Mouse (Mus musculus): ENCODE measurements around the gene Rnf5.

The Rnf5 gene

DNA sequence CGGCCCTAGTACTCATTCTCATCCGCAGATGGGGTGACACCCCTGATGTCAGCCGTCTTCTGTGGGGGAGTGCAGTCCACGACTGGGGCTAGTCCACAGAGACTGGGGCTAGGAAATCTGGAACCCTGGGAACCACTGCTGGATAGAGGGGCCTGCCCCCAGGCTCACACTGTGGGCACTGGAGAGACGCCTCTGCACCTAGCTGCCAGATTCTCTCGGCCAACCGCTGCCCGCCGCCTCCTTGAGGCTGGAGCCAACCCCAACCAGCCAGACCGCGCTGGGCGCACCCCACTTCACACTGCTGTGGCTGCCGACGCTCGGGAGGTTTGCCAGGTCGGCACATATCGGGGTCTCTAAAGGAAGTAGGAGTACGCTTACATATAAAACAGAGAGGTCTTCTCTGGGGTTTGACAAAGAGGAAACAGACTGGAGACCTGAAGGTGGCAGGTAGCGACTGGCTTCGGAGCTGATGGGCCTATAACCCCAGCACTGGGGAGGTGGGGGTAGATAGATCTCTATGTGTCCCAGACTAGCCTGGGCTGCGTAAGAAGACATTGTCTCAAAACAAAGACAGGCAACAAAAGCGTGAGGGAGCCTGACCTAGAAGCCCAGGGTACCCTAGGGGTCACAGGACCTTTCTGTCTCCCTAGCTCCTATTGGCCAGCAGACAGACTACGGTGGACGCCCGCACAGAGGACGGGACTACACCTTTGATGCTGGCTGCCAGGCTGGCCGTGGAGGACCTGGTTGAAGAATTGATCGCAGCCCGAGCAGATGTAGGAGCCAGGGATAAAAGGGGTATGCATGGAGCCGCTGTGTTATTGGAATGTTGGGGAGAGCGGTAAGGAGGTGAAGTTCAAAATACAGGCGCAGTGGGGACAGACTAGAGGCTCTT is 17.4 kb downstream of the Rnf5 start:
- peak; percentile 31 for DNase-seq (ENCODE audit: low read depth, low spot score)

DNA sequence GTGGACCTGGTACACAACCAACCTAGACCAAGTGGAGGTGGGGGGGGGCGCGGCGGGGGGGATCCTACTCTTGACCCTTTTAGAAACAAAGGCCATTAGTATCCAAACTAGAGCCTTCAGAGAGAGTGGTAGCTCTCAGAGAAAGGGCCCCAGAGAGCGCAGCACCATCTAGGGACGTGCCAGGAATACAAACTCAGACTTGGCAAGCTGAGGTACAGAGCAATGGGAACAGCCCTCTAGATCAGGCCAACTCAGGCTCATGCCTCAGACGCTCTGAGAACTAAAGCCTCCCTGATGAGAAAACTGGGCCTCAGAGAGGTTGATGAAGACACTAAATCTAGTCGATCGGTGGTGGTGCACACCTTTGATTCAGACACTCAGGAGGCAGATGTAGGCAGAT is 18.4 kb downstream of the Rnf5 start:
- no peak for DNase-seq (ENCODE audit: low read depth, low spot score)

DNA sequence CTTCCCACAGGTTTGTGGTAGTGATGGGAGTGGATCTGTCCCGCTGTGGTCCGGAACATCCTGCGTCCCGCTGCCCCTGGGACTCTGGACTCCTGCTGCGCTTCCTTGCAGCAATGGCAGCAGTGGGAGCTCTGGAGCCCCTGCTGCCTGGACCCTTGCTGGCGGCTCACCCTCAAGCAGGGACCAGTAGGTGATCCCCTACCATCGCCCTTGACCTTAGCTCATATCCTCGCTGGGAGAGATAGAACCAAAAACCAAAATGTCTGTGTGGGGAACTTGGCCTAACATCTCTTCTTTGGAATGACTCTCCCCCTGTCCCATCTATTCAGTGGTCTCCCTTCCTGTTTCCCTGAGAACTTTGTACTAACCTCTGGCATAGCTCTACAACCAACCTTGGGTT is 19.7 kb downstream of the Rnf5 start:
- no peak for DNase-seq (ENCODE audit: low read depth, low spot score)

DNA sequence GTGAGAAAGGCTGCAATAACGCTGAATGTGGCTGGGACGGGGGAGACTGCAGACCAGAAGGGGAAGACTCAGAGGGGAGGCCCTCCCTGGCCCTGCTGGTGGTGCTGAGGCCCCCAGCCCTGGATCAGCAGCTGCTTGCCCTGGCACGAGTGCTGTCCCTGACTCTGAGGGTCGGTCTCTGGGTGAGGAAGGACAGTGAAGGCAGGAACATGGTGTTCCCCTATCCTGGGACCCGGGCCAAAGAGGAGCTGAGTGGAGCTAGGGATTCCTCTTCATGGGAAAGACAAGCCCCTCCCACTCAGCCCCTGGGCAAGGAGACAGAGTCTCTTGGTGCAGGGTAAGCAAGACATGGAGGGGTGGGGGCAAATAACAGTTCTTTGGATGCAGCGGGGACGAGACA is 20.1 kb downstream of the Rnf5 start:
- no peak for DNase-seq (ENCODE audit: low read depth, low spot score)

DNA sequence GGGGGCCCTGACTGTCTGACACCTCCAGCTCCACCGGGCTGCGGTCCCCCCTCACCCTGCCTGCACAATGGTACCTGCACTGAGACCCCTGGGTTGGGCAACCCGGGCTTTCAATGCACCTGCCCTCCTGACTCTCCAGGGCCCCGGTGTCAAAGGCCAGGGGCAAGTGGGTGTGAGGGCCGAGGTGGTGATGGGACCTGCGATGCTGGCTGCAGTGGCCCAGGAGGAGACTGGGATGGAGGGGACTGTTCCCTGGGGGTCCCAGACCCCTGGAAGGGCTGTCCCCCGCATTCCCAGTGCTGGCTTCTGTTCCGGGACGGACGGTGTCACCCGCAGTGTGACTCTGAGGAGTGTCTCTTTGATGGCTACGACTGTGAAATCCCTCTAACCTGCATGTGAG is 21.0 kb downstream of the Rnf5 start:
- no peak for DNase-seq (ENCODE audit: low read depth, low spot score)

DNA sequence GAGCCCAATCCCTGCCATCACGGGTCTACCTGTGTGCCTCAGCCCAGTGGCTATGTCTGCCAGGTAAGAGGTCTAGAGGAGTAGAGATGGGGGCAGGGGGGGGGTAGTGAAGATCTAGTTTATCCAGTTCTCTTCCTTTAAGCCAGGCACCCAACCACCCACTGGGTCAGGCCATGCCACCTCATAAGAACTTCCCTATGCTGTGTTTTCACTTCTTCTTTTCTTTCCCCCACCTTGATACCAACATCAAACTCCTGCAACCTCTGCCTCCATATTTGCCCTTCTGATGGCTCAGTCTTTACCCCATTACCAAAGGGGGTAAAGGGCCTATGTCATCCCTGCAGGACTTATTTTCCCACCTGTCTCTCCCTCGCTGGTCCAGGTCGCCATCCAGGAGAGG is 25.4 kb downstream of the Rnf5 start:
- no peak for DNase-seq (ENCODE audit: low read depth, low spot score)

DNA sequence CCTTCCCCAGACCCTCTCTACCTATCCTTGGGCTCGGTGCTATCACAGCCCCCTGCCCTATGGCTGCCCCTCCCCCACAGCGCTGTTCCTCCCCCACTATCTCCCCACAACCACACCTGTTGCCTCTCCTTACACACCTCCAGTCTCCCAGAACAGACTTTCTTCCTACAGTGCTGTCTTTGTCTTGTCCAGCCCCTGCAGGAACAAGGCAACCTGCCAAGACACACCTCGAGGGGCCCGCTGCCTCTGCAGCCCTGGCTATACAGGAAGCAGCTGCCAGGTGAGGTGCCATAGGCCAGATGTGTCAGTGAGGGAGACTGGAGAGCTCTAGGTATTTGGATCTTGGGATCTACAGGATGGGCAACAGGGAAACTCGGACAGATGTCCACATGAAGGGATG is 26.9 kb downstream of the Rnf5 start:
- no peak for DNase-seq (ENCODE audit: low read depth, low spot score)

DNA sequence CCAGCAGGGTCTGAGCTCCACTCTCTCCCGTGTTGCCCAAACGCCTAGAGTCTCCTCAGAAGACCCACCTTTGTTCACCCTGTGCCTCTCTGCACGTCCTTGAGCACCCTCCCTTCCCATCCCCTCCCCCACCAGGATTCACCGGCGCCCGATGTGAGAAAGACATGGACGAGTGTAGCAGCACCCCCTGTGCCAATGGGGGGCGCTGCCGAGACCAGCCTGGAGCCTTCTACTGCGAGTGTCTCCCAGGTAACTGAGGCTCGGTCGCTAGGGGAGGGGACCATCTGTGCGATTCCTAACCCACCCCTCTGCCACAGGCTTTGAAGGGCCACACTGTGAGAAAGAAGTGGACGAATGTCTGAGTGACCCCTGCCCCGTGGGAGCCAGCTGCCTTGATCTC is 31.1 kb downstream of the Rnf5 start:
- DNase-seq (ENCODE audit: low read depth, low spot score), result peak; percentile 75

DNA sequence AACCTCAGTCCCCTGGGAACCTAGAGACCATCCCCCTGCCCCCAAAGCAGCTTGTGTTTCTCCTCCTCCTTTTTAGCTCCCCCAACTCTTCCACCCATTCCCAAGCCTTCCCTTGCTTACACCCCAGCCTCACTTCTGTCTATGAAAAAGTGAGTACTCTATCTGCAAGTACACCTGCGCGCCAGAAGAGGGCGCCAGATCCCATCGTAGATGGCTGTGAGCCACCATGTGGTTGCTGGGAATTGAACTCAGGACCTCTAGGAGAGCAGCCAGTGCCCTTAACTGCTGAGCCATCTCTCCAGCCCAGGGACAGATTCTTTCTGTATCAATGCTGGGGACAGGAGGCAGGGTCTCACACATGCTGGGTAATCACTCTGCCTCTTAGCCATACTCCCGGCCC is 31.6 kb downstream of the Rnf5 start:
- DNase-seq (ENCODE audit: low read depth, low spot score), result peak; percentile 52

DNA sequence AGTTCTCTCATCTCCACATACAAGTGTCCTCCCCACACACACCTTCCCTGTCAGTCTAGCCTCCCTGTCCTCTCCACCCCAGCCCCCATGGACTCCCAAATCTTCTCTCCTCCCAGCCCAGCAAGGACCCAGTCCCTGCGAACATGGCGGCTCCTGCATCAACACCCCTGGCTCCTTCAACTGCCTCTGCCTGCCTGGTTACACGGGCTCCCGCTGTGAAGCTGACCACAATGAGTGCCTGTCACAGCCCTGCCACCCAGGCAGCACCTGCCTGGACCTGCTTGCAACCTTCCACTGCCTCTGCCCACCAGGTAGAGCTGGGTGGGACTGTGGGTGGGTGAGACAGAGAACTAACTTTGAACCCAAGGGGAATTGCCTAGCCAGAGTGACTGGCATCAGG is 33.6 kb downstream of the Rnf5 start:
- no peak for DNase-seq (ENCODE audit: low read depth, low spot score)

DNA sequence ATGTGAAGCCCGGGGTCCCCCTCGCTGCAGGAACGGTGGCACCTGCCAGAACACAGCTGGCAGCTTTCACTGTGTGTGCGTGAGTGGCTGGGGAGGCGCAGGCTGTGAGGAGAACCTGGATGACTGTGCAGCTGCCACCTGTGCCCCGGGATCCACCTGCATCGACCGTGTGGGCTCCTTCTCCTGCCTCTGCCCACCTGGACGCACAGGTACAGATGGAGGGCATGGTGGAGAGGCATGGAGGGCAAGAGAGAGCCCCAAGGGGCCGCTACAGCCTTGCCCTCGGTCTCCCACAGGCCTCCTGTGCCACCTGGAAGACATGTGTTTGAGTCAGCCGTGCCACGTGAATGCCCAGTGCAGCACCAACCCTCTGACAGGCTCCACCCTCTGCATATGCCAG is 35.1 kb downstream of the Rnf5 start:
- DNase-seq (ENCODE audit: low read depth, low spot score), result no peak

DNA sequence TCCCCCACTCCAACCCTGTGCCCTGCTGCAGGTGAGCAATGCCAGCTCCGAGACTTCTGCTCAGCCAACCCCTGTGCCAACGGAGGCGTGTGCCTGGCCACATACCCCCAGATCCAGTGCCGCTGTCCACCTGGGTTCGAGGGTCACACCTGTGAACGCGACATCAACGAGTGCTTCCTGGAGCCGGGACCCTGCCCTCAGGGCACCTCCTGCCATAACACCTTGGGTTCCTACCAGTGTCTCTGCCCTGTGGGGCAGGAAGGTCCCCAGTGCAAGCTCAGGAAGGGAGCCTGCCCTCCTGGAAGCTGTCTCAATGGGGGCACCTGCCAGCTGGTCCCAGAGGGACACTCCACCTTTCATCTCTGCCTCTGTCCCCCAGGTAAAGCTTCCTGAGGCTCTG is 36.2 kb downstream of the Rnf5 start:
- DNase-seq (ENCODE audit: low read depth, low spot score), result no peak

DNA sequence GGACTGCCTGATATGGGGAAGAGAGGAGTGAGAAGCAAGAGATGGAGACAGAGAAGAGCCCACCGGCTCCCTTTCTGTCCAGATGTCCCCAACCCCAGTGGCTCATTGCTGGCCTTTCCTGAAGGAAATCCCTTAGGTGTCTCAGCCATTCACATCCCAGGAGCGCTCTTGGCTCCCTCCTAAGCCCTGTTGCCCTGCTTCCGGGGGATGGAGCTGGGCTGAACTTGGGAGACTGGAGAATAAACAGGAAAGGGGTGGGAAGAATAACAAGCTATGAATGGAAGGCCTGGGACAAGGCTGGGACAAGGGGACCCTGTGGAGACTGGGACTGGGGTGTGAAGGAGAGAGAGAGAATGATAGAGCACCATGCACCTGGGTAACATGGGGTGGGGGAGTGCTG is 38.7 kb downstream of the Rnf5 start:
- DNase-seq (ENCODE audit: low read depth, low spot score), result peak; percentile 26

DNA sequence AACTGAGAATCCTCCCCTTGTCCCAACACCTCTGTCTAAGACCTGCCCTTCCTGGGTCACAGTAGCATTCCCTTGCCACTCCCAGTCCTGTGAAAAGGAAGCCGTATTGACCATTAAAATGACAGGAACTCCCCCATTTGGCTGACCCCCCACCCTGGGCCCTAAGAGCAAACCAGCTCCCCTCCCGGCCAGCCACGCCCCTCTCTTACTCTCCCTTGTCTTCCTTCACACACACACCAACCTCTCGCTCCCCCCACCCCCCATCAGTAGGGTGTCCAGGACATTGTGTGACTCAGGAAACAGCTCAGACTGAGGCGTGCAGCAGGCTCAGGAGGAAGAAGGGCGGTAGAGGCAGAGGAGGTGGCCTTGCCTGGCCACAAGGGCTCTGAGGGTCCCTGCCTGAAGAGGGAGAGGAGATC is 39.5 kb downstream of the Rnf5 start, which contains the start of gene Notch4:
Gene Notch4 (plus strand): TSS at position 266 of the 419 bp plus-strand sequence.
- peak; percentile 98 for DNase-seq (ENCODE audit: low read depth, low spot score)

DNA sequence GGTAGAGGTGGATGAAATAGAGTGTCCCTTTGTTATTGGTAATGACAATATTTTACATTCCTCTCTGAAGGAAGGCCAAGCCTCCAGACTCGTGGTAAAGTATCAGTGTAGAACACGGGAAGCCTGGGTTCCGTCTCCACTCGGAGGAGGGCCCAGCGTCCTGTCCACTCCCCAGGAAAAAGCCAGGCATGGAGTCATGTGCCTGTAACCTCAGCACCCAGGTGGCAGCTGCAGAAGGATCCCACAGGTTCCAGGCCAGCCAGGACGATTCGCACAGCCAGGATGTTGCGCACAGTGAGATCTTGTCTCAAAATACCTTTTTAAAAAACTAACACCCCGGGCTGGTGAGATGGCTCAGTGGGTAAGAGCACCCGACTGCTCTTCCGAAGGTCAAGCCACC is 40.1 kb downstream of the Rnf5 start:
- peak; percentile 33 for DNase-seq (ENCODE audit: low read depth, low spot score)

DNA sequence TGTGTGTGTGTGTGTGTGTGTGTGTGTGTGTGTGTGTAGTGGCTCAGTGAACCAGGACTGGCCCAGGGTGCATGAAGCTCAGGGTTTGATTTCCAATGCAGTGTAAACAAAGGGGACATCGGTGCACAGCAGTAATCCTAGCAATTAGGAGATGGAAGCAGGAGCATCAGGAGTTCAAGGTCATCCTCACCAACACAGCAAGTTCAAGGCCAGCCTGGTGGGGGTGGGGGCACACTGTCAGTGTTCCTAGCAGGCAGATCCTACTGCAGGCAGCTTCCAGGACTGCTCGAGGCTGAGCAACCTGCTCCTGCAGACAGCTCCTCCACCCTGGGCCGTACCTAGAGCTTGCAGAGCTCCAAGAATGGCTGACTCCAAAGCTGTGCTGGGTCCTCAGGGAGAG is 40.9 kb downstream of the Rnf5 start:
- peak; percentile 91 for DNase-seq (ENCODE audit: low read depth, low spot score)

DNA sequence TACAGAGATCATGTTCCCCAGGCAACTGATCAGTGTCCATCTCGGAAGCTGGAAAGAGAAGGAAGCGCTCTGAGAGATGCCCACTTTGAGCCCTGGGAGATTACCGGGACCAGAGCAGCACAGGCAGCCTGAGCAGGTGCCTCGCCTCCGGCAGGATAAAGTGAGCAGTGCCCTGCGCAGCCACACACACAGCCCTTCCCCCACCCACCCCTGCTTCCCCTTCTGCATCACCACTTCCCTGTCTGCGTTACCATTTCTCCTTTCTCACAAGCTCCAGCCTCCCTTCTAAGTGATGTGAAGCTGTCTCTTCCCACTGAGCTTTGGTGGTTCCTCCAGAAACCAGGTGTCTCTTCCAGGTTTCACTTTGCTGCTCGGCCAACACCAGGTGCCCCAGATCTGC is 42.3 kb downstream of the Rnf5 start:
- peak; percentile 30 for DNase-seq (ENCODE audit: low read depth, low spot score)

DNA sequence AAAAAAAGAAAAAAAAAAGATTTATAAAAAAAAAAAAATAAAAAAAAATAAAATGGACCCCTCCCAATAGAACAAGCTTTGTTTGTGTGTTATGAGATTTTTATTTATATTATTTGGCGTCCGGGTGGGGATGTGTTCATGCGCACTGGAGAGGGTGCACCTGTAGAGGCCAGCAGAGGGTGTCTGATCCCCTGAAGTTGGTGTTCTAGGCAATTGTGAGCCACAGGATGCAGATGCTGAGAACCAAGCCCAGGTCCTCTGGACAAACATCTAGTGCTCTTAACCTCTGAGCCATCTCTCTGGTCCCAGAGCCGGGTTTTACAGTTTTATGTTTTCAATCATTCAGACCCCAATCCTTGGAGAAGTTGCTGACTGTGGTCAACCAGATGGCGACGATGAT is 43.1 kb downstream of the Rnf5 start:
- peak; percentile 53 for DNase-seq (ENCODE audit: low read depth, low spot score)

DNA sequence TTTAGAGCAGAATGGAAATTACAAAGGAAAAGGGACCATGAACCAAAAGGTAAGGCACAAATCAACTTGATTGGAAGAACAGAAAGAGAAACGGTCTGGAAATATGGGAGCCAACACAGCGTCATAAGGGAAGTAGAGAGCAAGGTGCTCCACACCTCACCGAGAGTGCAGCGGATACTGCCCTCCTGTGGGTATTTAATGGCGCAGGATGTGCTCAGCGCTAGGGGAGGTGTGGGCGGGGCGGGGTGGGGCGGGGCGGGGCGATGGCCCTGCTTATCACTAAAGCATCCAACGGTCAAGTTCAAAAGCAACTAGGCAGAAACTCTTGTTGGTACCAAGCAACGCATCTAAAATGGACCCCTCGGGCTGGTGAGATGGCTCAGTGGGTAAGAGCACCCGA is 43.6 kb downstream of the Rnf5 start:
- peak; percentile 82 for DNase-seq (ENCODE audit: low read depth, low spot score)

DNA sequence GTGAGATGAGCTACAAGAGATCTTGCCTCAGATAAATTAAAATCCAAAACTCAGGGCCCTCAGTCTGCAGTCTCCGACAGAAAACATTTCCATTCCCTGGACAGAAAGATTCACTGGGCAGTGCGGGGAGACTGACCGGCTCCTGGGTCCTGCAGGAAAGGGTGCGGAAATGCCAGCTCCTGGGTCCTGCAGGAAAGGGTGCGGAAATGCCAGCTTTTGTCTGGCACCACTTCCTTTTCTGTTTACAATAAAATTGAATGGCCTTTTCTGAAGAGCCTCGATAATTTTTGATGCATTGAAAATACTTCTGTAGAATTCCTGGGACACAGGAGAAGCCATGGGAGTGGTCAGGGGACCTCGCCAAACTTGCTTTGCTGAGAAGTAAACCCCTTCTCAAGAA is 44.4 kb downstream of the Rnf5 start:
- DNase-seq (ENCODE audit: low read depth, low spot score), result no peak

DNA sequence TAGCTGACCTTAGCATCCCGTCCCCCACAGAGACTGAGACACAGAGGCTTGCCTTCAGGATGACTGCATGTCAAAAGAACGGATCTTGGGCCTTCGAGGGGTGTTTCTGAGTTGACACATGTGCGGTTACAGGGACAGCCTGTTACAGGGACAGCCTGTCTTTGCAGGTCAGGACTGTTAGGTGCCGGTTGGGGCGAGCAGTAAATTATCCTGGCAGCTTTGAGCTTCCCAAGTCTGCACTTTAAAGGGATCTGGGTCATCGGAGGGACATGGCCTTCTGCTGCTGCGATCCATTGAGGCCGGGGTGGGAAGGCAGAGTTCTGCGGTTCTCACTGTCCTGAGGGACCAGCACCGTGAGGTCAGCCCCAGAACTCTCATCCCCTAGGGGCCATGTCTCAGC is 46.1 kb downstream of the Rnf5 start:
- DNase-seq (ENCODE audit: low read depth, low spot score), result no peak

DNA sequence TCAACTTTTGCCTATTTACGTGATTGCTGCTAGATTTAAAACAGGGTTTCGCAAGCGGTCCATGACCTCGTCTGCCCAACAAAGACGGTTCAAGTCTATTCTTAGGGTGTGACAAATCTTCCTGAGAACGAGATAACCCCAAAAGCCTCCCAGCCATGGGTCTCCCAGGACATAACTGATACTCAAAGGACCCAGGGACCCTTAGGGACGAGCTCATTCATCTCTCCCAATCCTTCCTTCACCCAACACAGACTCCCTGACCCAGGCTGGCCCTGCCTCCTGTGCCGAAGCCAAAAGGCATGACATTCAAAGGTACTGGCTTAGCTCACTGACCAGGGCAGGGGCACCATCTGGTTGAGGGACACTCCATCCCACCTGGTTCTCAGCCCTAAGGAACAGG is 47.1 kb downstream of the Rnf5 start:
- no peak for DNase-seq (ENCODE audit: low read depth, low spot score)

DNA sequence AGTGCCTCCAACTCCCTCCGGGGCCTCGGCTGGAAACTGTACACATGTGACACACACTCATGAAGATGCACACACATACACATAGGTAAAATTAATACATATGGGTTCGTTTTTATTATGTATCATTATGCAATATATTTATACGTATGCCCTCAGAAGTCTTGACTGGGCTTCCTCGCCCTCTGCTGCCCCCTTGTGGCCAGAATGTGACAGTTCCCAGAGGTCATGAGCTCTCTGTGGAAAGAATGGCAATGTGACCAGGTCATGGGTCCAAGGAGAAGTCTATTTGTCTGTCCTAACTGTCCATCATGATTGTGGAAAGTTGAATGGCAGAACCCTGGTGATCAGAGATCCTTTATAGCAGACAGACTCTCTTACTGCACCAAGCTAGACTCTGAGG is 48.0 kb downstream of the Rnf5 start:
- DNase-seq (ENCODE audit: low read depth, low spot score), result peak; percentile 73

Measured in R1 (cell line).